In genomic region chr10:18388784-18389575, GRCm38 (mm10) we compare ENCODE assay signal across 8 mouse cellular contexts.
DNase-seq lines count a peak whose midpoint lies in the region; ATAC-seq lines count a peak whose summit lies in the region.

No protein-coding gene starts in this region.

- no peaks in the 10 kb centered on the region for H3K27me3 ChIP-seq in embryonic facial prominence, embryonic 10.5 days (replicated peaks; ENCODE audit: low read depth, poor library complexity, severe bottlenecking)
- no peaks in the 10 kb centered on the region for H3K27me3 ChIP-seq in heart, embryonic 11.5 days (ENCODE audit: control insufficient read depth, insufficient read depth, low read length)
- no peaks in the 10 kb centered on the region for H3K27me3 ChIP-seq in liver, embryonic 11.5 days (replicated peaks; ENCODE audit: control insufficient read depth, insufficient read depth, low read length)
- no peaks in the 10 kb centered on the region for H3K27me3 ChIP-seq in neural tube, embryonic 13.5 days

- H3K4me1 ChIP-seq in embryonic facial prominence, embryonic 10.5 days = peaks cover 22% of the 10 kb centered on the region
- H3K4me1 ChIP-seq in heart, embryonic 11.5 days (ENCODE audit: control insufficient read depth, insufficient read depth, low read length) = 0 out of 2 replicates have a peak, but pooled peaks cover 5% of the 10 kb centered on the region
- H3K4me1 ChIP-seq in liver, embryonic 11.5 days (replicated peaks; ENCODE audit: control insufficient read depth, insufficient read depth, low read length) = no peaks in the 10 kb centered on the region
- H3K4me1 ChIP-seq in neural tube, embryonic 13.5 days (replicated peaks) = 0 out of 2 replicates have a peak, but pooled peaks cover 8% of the 10 kb centered on the region

- H3K4me3 ChIP-seq in embryonic facial prominence, embryonic 10.5 days = no peak overlapping the region
- no peak overlapping the region for H3K4me3 ChIP-seq in heart, embryonic 11.5 days (ENCODE audit: low read depth, low read length)
- no peak overlapping the region for H3K4me3 ChIP-seq in liver, embryonic 11.5 days (ENCODE audit: low read depth, low read length)
- H3K4me3 ChIP-seq in neural tube, embryonic 13.5 days = peak overlapping the region; percentile 0; the same call in 1 of the 2 replicates

- no peak overlapping the region for H3K27ac ChIP-seq in embryonic facial prominence, embryonic 10.5 days (replicated peaks)
- H3K27ac ChIP-seq in heart, embryonic 11.5 days (ENCODE audit: low read depth, low read length) = no peak overlapping the region
- no peak overlapping the region for H3K27ac ChIP-seq in liver, embryonic 11.5 days (ENCODE audit: low read depth, low read length)
- H3K27ac ChIP-seq in neural tube, embryonic 13.5 days (replicated peaks) = 0 out of 2 replicates have a peak overlapping the region, but pooled peaks have one; percentile 14

- WGBS in embryonic facial prominence, embryonic 10.5 days = 47% methylated on average over 10 of the region's 10 CpGs
- 34% methylated on average over 10 of the region's 10 CpGs for WGBS in heart, embryonic 11.5 days (ENCODE audit: insufficient replicate concordance)
- 50% methylated on average over 10 of the region's 10 CpGs for WGBS in liver, embryonic 11.5 days
- 18% methylated on average over 10 of the region's 10 CpGs for WGBS in neural tube, embryonic 13.5 days

- H3K9ac ChIP-seq in heart, embryonic 11.5 days (ENCODE audit: low read depth, low read length) = 0 out of 2 replicates have a peak overlapping the region, but pooled peaks have one; percentile 5
- no peak overlapping the region for H3K9ac ChIP-seq in liver, embryonic 11.5 days (ENCODE audit: low read depth, low read length)
- no peak overlapping the region for H3K9ac ChIP-seq in neural tube, embryonic 13.5 days

- no peaks in the 10 kb centered on the region for H3K36me3 ChIP-seq in embryonic facial prominence, embryonic 10.5 days (replicated peaks)
- H3K36me3 ChIP-seq in heart, embryonic 11.5 days (ENCODE audit: control insufficient read depth, insufficient read depth, low read length) = no peaks in the 10 kb centered on the region
- H3K36me3 ChIP-seq in liver, embryonic 11.5 days (ENCODE audit: control insufficient read depth, insufficient read depth, low read length) = no peaks in the 10 kb centered on the region
- no peaks in the 10 kb centered on the region for H3K36me3 ChIP-seq in neural tube, embryonic 13.5 days

- DNase-seq in B cell, adult 2 months = peak; percentile 17 to 24
- peak; percentile 26 for DNase-seq in T-cell, adult 2 months (ENCODE audit: low spot score)
- DNase-seq in embryonic facial prominence, embryonic 10.5 days (ENCODE audit: low spot score) = peak; percentile 67
- peak; percentile 85 for DNase-seq in kidney, adult 9 months
- no peak for DNase-seq in liver, embryonic 11.5 days (ENCODE audit: low spot score)
- DNase-seq in thymus, postnatal 25 days = peak; percentile 40

- no peak overlapping the region for H3K4me2 ChIP-seq in heart, embryonic 11.5 days
- no peak overlapping the region for H3K4me2 ChIP-seq in liver, embryonic 11.5 days
- peak overlapping the region; percentile 17; the same call in 1 of the 2 replicates for H3K4me2 ChIP-seq in neural tube, embryonic 13.5 days

- no peaks in the 10 kb centered on the region for H3K9me3 ChIP-seq in embryonic facial prominence, embryonic 10.5 days
- no peaks in the 10 kb centered on the region for H3K9me3 ChIP-seq in heart, embryonic 11.5 days (replicated peaks; ENCODE audit: control insufficient read depth, low read length)
- H3K9me3 ChIP-seq in liver, embryonic 11.5 days (ENCODE audit: control insufficient read depth, low read length) = no peaks in the 10 kb centered on the region
- H3K9me3 ChIP-seq in neural tube, embryonic 13.5 days = no peaks in the 10 kb centered on the region

- no peak for ATAC-seq in heart, embryonic 11.5 days (replicated peaks; ENCODE audit: insufficient number of reproducible peaks, low FRiP score, low TSS enrichment)
- ATAC-seq in liver, embryonic 11.5 days (replicated peaks; ENCODE audit: low FRiP score) = 0 out of 2 replicates have a peak, but pooled peaks have one; percentile 31
- peak; percentile 81 for ATAC-seq in neural tube, embryonic 13.5 days (ENCODE audit: low read depth)
